Mouse (Mus musculus) forebrain, embryonic 13.5 days (tissue): ENCODE measurements around the gene Celf2. TPM values are rescaled to one million over a fixed set of nuclear protein-coding genes. Genes with fewer than 3 reads are reported as not detected.

Experiments used
- ATAC-seq: fragments of 200-750 bp; cut with Nextera tagmentation; 2 replicates; pipeline ENCODE4 v1.8.0; 2017
- H3K27ac ChIP-seq: fragments of 300-500 bp; sonication (generic); 2 replicates; pipeline ENCODE4 v1.5.1; 2015; ENCODE audit warnings: inconsistent platforms, mild to moderate bottlenecking, moderate library complexity
- H3K27me3 ChIP-seq: fragments of 300-500 bp; sonication (generic); 2 replicates; pipeline ENCODE4 v1.6.1; 2015; ENCODE audit warnings: mild to moderate bottlenecking, inconsistent platforms
- H3K36me3 ChIP-seq: fragments of 300-500 bp; sonication (generic); 2 replicates; pipeline ENCODE4 v1.6.1; 2015; ENCODE audit warnings: mild to moderate bottlenecking, inconsistent platforms; ENCODE audit not compliant: poor library complexity, severe bottlenecking
- H3K4me1 ChIP-seq: fragments of 300-500 bp; sonication (generic); 2 replicates; pipeline ENCODE4 v1.6.1; 2015; ENCODE audit warnings: inconsistent platforms
- H3K4me2 ChIP-seq: fragments of 300-500 bp; sonication (generic); 2 replicates; pipeline ENCODE4 v1.6.1; 2015; ENCODE audit warnings: inconsistent platforms, mild to moderate bottlenecking, moderate library complexity
- H3K4me3 ChIP-seq: fragments of 300-500 bp; sonication (generic); 2 replicates; pipeline ENCODE4 v1.5.1; 2015; ENCODE audit warnings: mild to moderate bottlenecking, inconsistent platforms
- H3K9ac ChIP-seq: fragments of 300-500 bp; sonication (generic); 2 replicates; pipeline ENCODE4 v1.6.1; 2015; ENCODE audit warnings: mild to moderate bottlenecking, inconsistent platforms
- H3K9me3 ChIP-seq: fragments of 300-500 bp; sonication (generic); replicated peaks from 2 replicates; pipeline ENCODE4 v1.6.1; 2016; ENCODE audit warnings: inconsistent platforms
- WGBS: fragments of 180-500 bp; shearing (Covaris S2); methylation state at CpG from one replicate; pipeline ENCODE4 v1.1.7; 2015; 5-methylcytosine and 5-hydroxymethylcytosine counted together
- polyA plus RNA-seq: library from polyadenylated mRNA; unstranded; fragments of >200 nt; fragmentation: Nextera tagmentation; extraction: Ambion mirVana; gene quantifications from 2 replicates; pipeline ENCODE4 v1.2.1, GENCODE M21; 2015

Gene Celf2
- polyA plus RNA-seq, 1 experiment from 2014 or later, result 226 TPM

DNA sequence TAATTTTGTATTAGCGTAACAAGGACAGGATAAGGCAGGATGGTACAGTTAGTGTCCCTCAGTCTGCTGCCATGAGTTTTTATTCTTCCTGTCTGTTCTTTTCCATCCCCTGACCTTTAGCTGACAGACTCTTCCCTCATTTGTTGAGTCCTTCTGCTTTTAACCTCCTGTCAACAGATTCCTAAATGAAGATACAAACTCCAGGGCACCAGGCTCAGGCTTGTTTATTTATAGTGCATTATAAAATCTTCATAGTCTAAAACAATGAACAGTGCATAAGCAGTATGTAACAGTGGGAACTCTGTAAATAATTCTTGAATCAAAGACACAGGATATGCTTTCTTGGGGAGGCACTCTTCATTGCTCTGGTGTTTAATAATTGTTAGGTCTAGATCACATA, 131.5 kb downstream of the Celf2 start:
- Histone ChIP-seq H3K4me2 (no peak overlapping the region), H3K4me3 (no peak overlapping the region), H3K27me3 (no peaks in the 10 kb centered on the region), H3K9ac (no peak overlapping the region), H3K9me3 (no peaks in the 10 kb centered on the region), H3K27ac (no peak overlapping the region), H3K4me1 (no peaks in the 10 kb centered on the region), H3K36me3 (no peaks in the 10 kb centered on the region)
- ATAC-seq, result no peak
- whole genome bisulfite sequencing, result 100% methylated on average over 1 of the region's 1 CpGs

DNA sequence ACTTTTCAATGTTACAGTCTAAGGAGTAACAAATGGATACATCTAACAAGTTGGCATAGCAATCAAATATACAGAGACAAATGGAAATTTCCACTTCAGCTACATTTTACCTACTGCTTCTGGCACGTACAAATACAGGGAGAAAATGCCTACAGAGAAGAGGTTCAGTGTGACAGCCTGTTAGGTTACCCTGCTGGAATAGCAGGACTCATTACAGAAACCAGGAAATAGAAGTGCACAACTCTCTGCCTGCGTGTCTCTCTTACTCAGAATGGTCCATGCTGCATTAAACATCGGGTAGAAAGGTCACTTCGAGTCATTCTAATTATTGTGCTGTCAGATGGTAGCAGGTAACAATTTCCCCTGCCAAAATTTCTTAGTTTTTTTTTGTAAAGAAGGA, 141.6 kb downstream of the Celf2 start:
- Histone ChIP-seq H3K36me3 (no peaks in the 10 kb centered on the region), H3K9ac (no peak overlapping the region), H3K27me3 (no peaks in the 10 kb centered on the region), H3K4me3 (no peak overlapping the region), H3K9me3 (no peaks in the 10 kb centered on the region), H3K4me1 (no peaks in the 10 kb centered on the region), H3K27ac (no peak overlapping the region), H3K4me2 (no peak overlapping the region)
- ATAC-seq, result no peak
- WGBS, result 89% methylated on average over 4 of the region's 4 CpGs

DNA sequence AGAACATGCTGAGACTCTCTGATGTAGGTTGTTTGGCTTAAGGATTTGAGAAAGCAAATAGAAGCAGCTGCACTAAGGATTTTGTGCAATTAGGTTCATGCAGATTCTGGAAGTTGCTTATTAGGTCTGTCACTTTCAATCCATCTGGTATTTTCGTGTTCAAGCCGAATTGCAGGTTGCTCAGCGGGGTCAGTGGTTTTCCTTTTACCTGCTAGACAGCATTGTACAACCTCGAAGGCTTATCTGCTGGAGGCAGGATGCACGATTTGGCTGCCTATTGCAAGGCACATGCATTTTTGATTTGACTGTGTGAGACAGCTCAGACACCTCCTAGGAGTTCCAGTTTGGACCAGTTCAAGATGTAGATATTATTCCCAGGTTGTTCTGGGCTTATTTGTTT, 149.8 kb downstream of the Celf2 start:
- WGBS, result 59% methylated on average over 5 of the region's 5 CpGs
- 0 out of 2 replicates have a peak overlapping the region, but pooled peaks have one; percentile 11 for H3K27ac ChIP-seq
- peak; percentile 48; the same call in 1 of the 2 replicates for ATAC-seq

GRCm38 (mm10) chr2:7358816-7359215, 150.5 kb downstream of the Celf2 start:
- no peak for ATAC-seq
- H3K4me1 ChIP-seq, result no peaks in the 10 kb centered on the region
- WGBS, result 61% methylated on average over 3 of the region's 3 CpGs

More for the DNA sequence above, 149.8 kb downstream of the Celf2 start:
- H3K4me1 ChIP-seq, result no peaks in the 10 kb centered on the region
- H3K36me3 ChIP-seq, result no peaks in the 10 kb centered on the region
- H3K4me2 ChIP-seq, result no peak overlapping the region
- H3K4me3 ChIP-seq, result no peak overlapping the region
- no peaks in the 10 kb centered on the region for H3K9me3 ChIP-seq
- no peaks in the 10 kb centered on the region for H3K27me3 ChIP-seq
- no peak overlapping the region for H3K9ac ChIP-seq

DNA sequence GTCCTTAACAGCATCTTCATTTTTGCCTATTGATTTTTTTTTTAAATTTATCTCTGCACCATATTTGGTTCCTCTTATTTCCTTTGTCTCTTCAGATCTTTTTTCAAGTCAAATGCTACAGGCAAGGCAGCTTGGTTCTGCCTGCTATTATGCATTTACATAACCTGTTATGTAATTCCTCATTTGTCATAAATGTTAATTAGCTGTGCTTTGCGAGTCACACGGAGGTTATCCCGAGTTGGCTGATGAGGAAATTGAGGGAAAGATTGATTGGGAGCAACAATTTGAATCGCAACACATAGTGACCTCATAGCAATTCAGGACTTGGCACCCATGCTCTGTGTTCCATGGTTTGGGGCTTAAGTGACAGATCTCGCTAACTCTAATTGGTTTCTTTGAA, 158.1 kb downstream of the Celf2 start:
- Histone ChIP-seq H3K4me2 (no peak overlapping the region), H3K27ac (no peak overlapping the region), H3K9me3 (no peaks in the 10 kb centered on the region), H3K4me1 (no peaks in the 10 kb centered on the region), H3K36me3 (no peaks in the 10 kb centered on the region), H3K9ac (no peak overlapping the region), H3K27me3 (no peaks in the 10 kb centered on the region), H3K4me3 (no peak overlapping the region)
- WGBS, result 70% methylated on average over 5 of the region's 5 CpGs
- no peak for ATAC-seq

More at GRCm38 (mm10) chr2:7358816-7359215, 150.5 kb downstream of the Celf2 start:
- Histone ChIP-seq H3K9me3 (no peaks in the 10 kb centered on the region), H3K9ac (no peak overlapping the region), H3K27ac (no peak overlapping the region), H3K36me3 (no peaks in the 10 kb centered on the region), H3K4me2 (no peak overlapping the region), H3K4me3 (no peak overlapping the region), H3K27me3 (no peaks in the 10 kb centered on the region)

DNA sequence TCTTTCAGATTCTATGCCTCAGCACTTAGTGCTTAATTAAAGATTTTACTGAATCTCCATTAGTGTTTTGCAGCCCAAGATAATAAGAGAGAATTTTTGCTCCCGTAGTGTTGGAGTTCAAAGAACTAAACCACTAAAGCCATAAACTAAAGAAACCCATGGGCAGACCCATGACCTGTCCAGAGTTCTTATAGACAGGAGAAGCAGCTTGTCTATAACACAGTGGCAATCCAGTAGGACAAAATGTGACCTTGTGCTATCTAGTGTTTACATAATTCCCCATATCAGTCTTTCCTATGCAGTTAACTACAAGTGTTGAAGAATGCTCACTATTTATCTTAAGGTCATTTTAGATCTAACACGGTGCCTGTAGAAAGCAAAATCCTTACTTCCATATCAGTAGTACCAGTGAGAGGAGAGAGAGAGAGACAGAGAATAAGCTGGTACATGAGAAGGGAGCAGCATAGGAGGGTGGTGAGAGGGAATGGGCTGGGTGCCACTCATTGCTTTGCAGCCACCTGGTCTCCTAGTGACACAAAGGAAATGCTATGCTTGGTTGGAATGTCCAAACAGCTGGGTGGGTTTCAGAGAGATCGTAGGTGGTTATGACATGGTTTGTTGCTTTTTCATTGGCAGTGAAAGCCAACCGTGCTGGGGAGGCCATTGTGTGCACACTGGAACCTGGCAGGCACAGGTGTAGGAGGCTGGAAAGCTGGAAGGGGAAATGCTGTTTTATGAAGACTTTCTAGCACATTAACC, 162.5 kb downstream of the Celf2 start:
- Histone ChIP-seq H3K9ac (no peak overlapping the region), H3K36me3 (no peaks in the 10 kb centered on the region), H3K9me3 (no peaks in the 10 kb centered on the region), H3K27ac (no peak overlapping the region), H3K27me3 (no peaks in the 10 kb centered on the region), H3K4me1 (no peaks in the 10 kb centered on the region), H3K4me3 (no peak overlapping the region), H3K4me2 (no peak overlapping the region)
- no peak for ATAC-seq
- 86% methylated on average over 4 of the region's 4 CpGs for WGBS

DNA sequence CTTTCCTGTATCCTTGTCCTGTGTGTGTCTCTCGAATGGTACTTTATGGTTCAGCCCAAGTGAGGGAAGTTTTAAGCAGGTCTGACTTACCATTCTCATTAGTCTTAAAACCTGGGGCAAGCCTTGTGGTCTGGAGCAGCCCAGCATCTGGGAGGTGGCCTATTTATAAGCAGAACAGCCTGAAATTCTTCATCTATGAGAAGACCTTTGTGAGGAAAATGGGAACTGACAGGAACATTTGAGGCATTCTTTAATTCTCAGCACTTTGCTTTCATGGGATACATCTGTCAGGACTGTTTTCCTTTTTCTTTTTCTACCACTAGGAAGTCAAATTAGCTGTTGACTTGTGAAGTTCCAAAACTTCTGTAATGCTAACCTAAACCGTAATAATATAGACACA, 164.4 kb downstream of the Celf2 start:
- Histone ChIP-seq H3K36me3 (no peaks in the 10 kb centered on the region), H3K4me3 (no peak overlapping the region), H3K4me2 (no peak overlapping the region), H3K4me1 (no peaks in the 10 kb centered on the region), H3K27ac (no peak overlapping the region), H3K9me3 (no peaks in the 10 kb centered on the region), H3K9ac (no peak overlapping the region), H3K27me3 (no peaks in the 10 kb centered on the region)
- no peak for ATAC-seq
- 87% methylated on average over 2 of the region's 2 CpGs for WGBS

- Histone ChIP-seq H3K4me3 (no peak overlapping the region), H3K4me1 (no peaks in the 10 kb centered on the region), H3K9me3 (no peaks in the 10 kb centered on the region), H3K27ac (no peak overlapping the region), H3K27me3 (no peaks in the 10 kb centered on the region), H3K9ac (no peak overlapping the region), H3K4me2 (no peak overlapping the region), H3K36me3 (no peaks in the 10 kb centered on the region)
- 21% methylated on average over 8 of the region's 8 CpGs for WGBS
- ATAC-seq, result no peak
These were observed 166.4 kb downstream of the Celf2 start for GRCm38 (mm10) chr2:7342911-7343478.

DNA sequence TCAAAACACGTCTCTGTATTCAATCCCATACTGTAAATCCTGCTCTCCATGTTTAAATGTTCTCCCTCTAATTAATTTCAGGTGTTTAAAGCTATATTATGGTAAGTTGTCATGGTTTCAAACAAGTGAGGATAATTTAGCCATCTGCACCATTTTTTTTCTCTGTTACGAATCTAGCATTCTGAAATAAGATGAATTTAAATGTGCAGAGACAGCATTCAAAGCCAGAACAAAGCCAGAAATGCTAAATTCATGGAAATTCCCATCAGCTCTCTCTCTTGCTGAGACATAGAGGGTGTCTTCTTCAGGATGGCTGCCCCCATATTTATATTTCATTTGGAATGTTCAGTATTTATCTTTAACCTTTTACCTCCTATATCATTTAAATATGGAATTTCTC, 174.5 kb downstream of the Celf2 start:
- ATAC-seq, result no peak
- no peak overlapping the region for H3K27ac ChIP-seq
- 80% methylated on average over 2 of the region's 2 CpGs for WGBS
- H3K9ac ChIP-seq, result no peak overlapping the region
- no peak overlapping the region for H3K4me2 ChIP-seq
- H3K4me1 ChIP-seq, result no peaks in the 10 kb centered on the region
- no peaks in the 10 kb centered on the region for H3K9me3 ChIP-seq
- no peaks in the 10 kb centered on the region for H3K36me3 ChIP-seq
- no peaks in the 10 kb centered on the region for H3K27me3 ChIP-seq
- no peak overlapping the region for H3K4me3 ChIP-seq

DNA sequence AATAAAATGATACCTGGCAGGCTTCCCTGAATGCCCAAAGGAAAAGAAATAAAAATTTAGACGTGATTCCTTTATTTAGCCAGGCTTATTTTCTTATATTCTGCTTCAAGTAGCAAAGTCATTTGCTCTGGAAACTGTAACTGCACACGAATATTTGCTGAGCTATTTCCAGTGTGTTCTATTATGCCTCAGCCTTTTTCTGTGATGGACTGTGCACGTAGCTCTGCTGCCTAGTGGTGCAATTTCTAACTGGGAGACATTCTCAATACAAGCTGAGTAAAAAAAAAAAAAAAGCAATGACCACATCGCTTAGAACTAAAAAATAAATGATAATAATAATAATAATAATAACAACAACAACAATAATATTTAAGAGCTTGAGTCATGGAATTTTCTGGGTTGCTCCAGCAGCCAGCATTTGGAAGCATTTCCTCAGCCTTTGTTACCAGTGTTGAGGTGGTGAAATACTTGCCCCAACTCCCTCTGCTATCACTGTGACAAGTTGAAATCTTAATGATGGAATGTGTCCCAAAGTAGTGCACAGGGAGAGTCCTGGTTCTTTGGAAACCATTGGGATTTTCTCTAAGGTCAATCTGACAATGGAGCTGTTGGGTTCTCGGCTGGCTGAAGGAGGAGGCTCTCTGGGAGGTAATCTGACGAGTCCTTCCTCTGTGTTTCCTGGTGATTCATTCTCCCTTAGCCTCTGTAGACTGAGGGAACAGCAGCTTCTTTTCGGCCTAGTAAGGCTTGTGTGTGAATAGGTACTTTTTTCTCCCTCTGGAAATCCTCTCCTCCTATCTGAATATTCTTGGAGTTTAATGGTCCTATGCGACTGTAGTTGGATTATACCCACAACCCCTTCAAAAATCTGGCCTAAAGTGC, 181.1 kb downstream of the Celf2 start:
- H3K27me3 ChIP-seq, result no peaks in the 10 kb centered on the region
- no peaks in the 10 kb centered on the region for H3K36me3 ChIP-seq
- H3K4me1 ChIP-seq, result no peaks in the 10 kb centered on the region
- H3K4me3 ChIP-seq, result no peak overlapping the region
- 75% methylated on average over 8 of the region's 8 CpGs for WGBS
- H3K4me2 ChIP-seq, result no peak overlapping the region
- no peaks in the 10 kb centered on the region for H3K9me3 ChIP-seq
- no peak for ATAC-seq
- no peak overlapping the region for H3K27ac ChIP-seq
- no peak overlapping the region for H3K9ac ChIP-seq

DNA sequence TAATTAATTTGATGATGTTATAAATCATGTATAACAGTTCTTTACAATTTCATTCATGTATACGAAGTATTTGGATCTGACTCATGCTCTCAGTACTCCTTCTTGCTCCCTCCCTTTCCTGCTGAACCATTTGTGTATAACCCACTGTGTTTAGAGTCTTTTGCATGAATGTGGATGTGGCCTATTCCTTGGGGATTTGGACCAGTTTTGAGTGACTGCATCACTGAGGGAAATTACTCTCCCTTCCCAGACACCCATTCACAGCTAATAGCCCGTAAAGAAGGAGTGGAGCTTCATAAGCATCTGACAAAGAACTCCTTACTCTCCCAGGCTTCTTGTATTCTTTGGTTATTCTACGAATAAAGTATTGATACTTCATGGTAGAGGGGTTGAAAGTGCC, 189.6 kb downstream of the Celf2 start:
- no peak overlapping the region for H3K4me3 ChIP-seq
- H3K27me3 ChIP-seq, result no peaks in the 10 kb centered on the region
- H3K27ac ChIP-seq, result no peak overlapping the region
- no peaks in the 10 kb centered on the region for H3K36me3 ChIP-seq
- H3K9ac ChIP-seq, result no peak overlapping the region
- ATAC-seq, result peak; percentile 70; the same call in 1 of the 2 replicates
- H3K4me2 ChIP-seq, result no peak overlapping the region
- peaks cover 29% of the 10 kb centered on the region for H3K4me1 ChIP-seq
- H3K9me3 ChIP-seq, result no peaks in the 10 kb centered on the region
- WGBS, result 16% methylated on average over 3 of the region's 3 CpGs

DNA sequence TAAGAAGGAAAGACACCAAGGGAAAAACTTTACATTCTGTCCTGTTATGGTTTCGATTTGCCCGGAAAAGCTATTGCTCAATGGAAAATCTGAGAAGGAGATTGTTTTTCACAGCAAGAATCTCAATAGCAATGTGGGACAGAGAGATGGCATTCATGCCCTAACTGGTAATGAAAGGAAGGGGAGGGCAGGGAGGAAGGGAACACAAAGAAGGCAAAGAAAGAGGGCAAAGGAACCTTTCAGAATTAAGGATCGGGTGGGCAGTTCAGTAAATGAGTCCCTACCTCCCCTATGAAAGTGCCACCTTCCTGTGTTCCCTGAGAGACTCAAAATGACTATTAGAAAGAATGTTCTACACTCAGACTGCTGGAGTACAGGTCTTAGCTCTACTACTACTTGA, 197.6 kb downstream of the Celf2 start:
- Histone ChIP-seq H3K9me3 (no peaks in the 10 kb centered on the region), H3K4me3 (no peak overlapping the region), H3K27ac (no peak overlapping the region), H3K27me3 (no peaks in the 10 kb centered on the region), H3K4me1 (peaks cover 48% of the 10 kb centered on the region), H3K4me2 (no peak overlapping the region), H3K36me3 (no peaks in the 10 kb centered on the region), H3K9ac (no peak overlapping the region)
- ATAC-seq, result no peak
- WGBS, result 4% methylated on average over 3 of the region's 3 CpGs
